Mouse (Mus musculus): ENCODE data around the gene Cse1l. TPM values are rescaled to one million over a fixed set of nuclear protein-coding genes. Genes with fewer than 3 reads are reported as not detected.

The Cse1l gene
- polyA plus RNA-seq, 1 experiment from 2014 or later, result 113 TPM

- Histone ChIP-seq H3K36me3 (ENCODE audit: control insufficient read depth, insufficient read depth, low read length) (peaks cover 98% of the 10 kb centered on the region), H3K4me1 (ENCODE audit: control insufficient read depth, insufficient read depth, low read length) (no peaks in the 10 kb centered on the region), H3K9ac (ENCODE audit: low read depth, low read length) (no peak overlapping the region), H3K4me3 (ENCODE audit: low read depth, low read length) (no peak overlapping the region), H3K27me3 (replicated peaks; ENCODE audit: control insufficient read depth, insufficient read depth, low read length) (no peaks in the 10 kb centered on the region), H3K9me3 (ENCODE audit: control insufficient read depth, low read length) (no peaks in the 10 kb centered on the region), H3K4me2 (ENCODE audit: low read depth, low read length) (no peak overlapping the region), H3K27ac (replicated peaks; ENCODE audit: low read depth, low read length) (no peak overlapping the region)
- peak; percentile 19 for DNase-seq (ENCODE audit: low spot score)
- peak; percentile 58; the same call in 1 of the 2 replicates for ATAC-seq (ENCODE audit: low read depth)
- 58% methylated on average over 4 of the region's 4 CpGs for WGBS
Measured at GRCm38 (mm10) chr2:166945456-166945855, 39.6 kb downstream of the Cse1l start.

GRCm38 (mm10) chr2:166948246-166948645 lies 42.4 kb downstream of the Cse1l start:
- no peak overlapping the region for H3K4me3 ChIP-seq (ENCODE audit: low read depth, low read length)
- 53% methylated on average over 1 of the region's 1 CpGs for WGBS
- peaks cover 98% of the 10 kb centered on the region for H3K36me3 ChIP-seq (ENCODE audit: control insufficient read depth, insufficient read depth, low read length)
- no peak overlapping the region for H3K9ac ChIP-seq (ENCODE audit: low read depth, low read length)
- DNase-seq (ENCODE audit: low spot score), result no peak
- H3K4me2 ChIP-seq (ENCODE audit: low read depth, low read length), result no peak overlapping the region
- H3K27ac ChIP-seq (replicated peaks; ENCODE audit: low read depth, low read length), result no peak overlapping the region
- no peaks in the 10 kb centered on the region for H3K27me3 ChIP-seq (replicated peaks; ENCODE audit: control insufficient read depth, insufficient read depth, low read length)
- ATAC-seq (ENCODE audit: low read depth), result no peak
- H3K9me3 ChIP-seq (ENCODE audit: control insufficient read depth, low read length), result no peaks in the 10 kb centered on the region
- no peaks in the 10 kb centered on the region for H3K4me1 ChIP-seq (ENCODE audit: control insufficient read depth, insufficient read depth, low read length)

- ATAC-seq (ENCODE audit: low read depth), result no peak
- no peak overlapping the region for H3K4me2 ChIP-seq (ENCODE audit: low read depth, low read length)
- H3K27ac ChIP-seq (replicated peaks; ENCODE audit: low read depth, low read length), result no peak overlapping the region
- no peaks in the 10 kb centered on the region for H3K9me3 ChIP-seq (ENCODE audit: control insufficient read depth, low read length)
- no peak for DNase-seq (ENCODE audit: low spot score)
- no peak overlapping the region for H3K4me3 ChIP-seq (ENCODE audit: low read depth, low read length)
- H3K9ac ChIP-seq (ENCODE audit: low read depth, low read length), result no peak overlapping the region
- WGBS, result 85% methylated on average over 10 of the region's 10 CpGs
- H3K4me1 ChIP-seq (ENCODE audit: control insufficient read depth, insufficient read depth, low read length), result no peaks in the 10 kb centered on the region
- H3K36me3 ChIP-seq (ENCODE audit: control insufficient read depth, insufficient read depth, low read length), result peaks cover 97% of the 10 kb centered on the region
- no peaks in the 10 kb centered on the region for H3K27me3 ChIP-seq (replicated peaks; ENCODE audit: control insufficient read depth, insufficient read depth, low read length)
Measured at GRCm38 (mm10) chr2:166948936-166949335, 43.1 kb downstream of the Cse1l start.

DNA sequence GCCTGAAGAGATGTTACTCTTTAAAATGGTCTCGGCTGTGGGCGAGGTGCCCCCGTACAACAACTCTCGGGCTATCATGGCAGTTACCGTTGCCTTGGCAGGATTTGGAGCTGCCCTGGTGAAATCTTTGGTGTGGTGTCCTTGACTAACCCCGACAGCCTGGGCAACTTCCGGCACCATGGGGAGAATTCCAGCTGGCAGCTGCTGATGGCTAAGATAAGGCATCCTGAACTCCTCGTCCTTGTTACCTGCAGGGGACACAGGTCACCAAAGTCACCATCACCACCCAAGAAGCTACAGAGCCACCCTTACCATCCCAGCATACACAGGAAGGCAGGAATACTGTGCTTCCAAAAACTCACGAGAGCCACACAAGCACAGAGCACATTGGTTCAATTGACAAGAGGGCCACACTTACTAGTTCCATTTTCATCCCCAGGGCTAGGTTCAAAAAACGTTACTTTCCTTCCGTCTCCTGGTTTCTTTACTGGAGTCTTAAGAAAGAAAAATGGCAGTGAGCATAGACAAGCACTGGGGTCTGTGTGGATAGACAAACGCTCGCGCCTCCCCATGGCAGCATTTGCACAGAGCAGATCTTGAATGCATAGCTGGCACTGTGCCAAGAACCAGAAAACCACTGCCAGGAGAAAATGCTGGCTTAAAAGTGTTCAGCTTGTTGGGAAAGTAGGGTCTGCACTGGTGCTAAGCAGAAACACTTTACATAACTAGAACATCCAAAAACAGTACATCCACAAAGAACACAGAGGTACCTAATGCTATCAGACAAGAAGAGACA lies 45.2 kb downstream of the Cse1l start:
- no peak overlapping the region for H3K4me2 ChIP-seq (ENCODE audit: low read depth, low read length)
- H3K9ac ChIP-seq (ENCODE audit: low read depth, low read length), result no peak overlapping the region
- H3K4me3 ChIP-seq (ENCODE audit: low read depth, low read length), result no peak overlapping the region
- peaks cover 99% of the 10 kb centered on the region for H3K36me3 ChIP-seq (ENCODE audit: control insufficient read depth, insufficient read depth, low read length)
- ATAC-seq (ENCODE audit: low read depth) (no peak), DNase-seq (ENCODE audit: low spot score) (peak; percentile 67)
- no peaks in the 10 kb centered on the region for H3K9me3 ChIP-seq (ENCODE audit: control insufficient read depth, low read length)
- no peaks in the 10 kb centered on the region for H3K27me3 ChIP-seq (replicated peaks; ENCODE audit: control insufficient read depth, insufficient read depth, low read length)
- H3K4me1 ChIP-seq (ENCODE audit: control insufficient read depth, insufficient read depth, low read length), result no peaks in the 10 kb centered on the region
- no peak overlapping the region; the same call in 1 of the 2 replicates for H3K27ac ChIP-seq (replicated peaks; ENCODE audit: low read depth, low read length)
- WGBS, result 68% methylated on average over 14 of the region's 14 CpGs

DNA sequence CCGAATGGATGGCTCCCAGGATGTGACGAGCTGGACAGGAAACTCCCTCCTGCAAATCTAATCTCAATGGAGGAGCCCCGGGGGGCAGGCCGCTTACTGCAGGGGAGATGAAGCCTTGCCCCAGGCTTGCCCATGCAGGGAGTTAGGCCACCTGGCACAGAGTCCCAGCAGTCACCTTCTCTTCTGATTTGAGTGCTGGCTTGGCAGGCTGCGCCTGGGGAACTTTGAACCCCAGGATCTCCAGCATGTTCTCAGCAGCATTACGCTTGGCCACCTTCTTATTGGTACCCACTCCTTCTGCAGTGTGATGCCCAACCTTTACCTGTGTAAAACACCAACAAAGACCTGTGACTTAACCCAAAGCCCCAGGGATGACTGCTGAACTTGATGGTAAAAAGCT lies 46.3 kb downstream of the Cse1l start:
- Histone ChIP-seq H3K27ac (replicated peaks; ENCODE audit: low read depth, low read length) (no peak overlapping the region), H3K36me3 (ENCODE audit: control insufficient read depth, insufficient read depth, low read length) (peaks cover 99% of the 10 kb centered on the region), H3K4me2 (ENCODE audit: low read depth, low read length) (no peak overlapping the region), H3K9ac (ENCODE audit: low read depth, low read length) (no peak overlapping the region), H3K4me1 (ENCODE audit: control insufficient read depth, insufficient read depth, low read length) (no peaks in the 10 kb centered on the region), H3K4me3 (ENCODE audit: low read depth, low read length) (no peak overlapping the region), H3K9me3 (ENCODE audit: control insufficient read depth, low read length) (no peaks in the 10 kb centered on the region), H3K27me3 (replicated peaks; ENCODE audit: control insufficient read depth, insufficient read depth, low read length) (no peaks in the 10 kb centered on the region)
- ATAC-seq (ENCODE audit: low read depth) (no peak), DNase-seq (ENCODE audit: low spot score) (no peak)
- WGBS, result 73% methylated on average over 6 of the region's 6 CpGs

- no peak overlapping the region for H3K4me2 ChIP-seq (ENCODE audit: low read depth, low read length)
- 52% methylated on average over 7 of the region's 7 CpGs for WGBS
- no peak overlapping the region for H3K9ac ChIP-seq (ENCODE audit: low read depth, low read length)
- H3K27me3 ChIP-seq (replicated peaks; ENCODE audit: control insufficient read depth, insufficient read depth, low read length), result no peaks in the 10 kb centered on the region
- ATAC-seq (ENCODE audit: low read depth), result no peak
- no peaks in the 10 kb centered on the region for H3K4me1 ChIP-seq (ENCODE audit: control insufficient read depth, insufficient read depth, low read length)
- DNase-seq (ENCODE audit: low spot score), result peak; percentile 64
- peaks cover 91% of the 10 kb centered on the region for H3K36me3 ChIP-seq (ENCODE audit: control insufficient read depth, insufficient read depth, low read length)
- H3K9me3 ChIP-seq (ENCODE audit: control insufficient read depth, low read length), result no peaks in the 10 kb centered on the region
- no peak overlapping the region for H3K4me3 ChIP-seq (ENCODE audit: low read depth, low read length)
- no peak overlapping the region for H3K27ac ChIP-seq (replicated peaks; ENCODE audit: low read depth, low read length)
Measured at GRCm38 (mm10) chr2:166956805-166957204, 51.0 kb downstream of the Cse1l start.

- Histone ChIP-seq H3K9ac (ENCODE audit: low read depth, low read length) (no peak overlapping the region), H3K4me2 (ENCODE audit: low read depth, low read length) (no peak overlapping the region), H3K4me1 (ENCODE audit: control insufficient read depth, insufficient read depth, low read length) (no peaks in the 10 kb centered on the region), H3K27ac (replicated peaks; ENCODE audit: low read depth, low read length) (no peak overlapping the region), H3K36me3 (ENCODE audit: control insufficient read depth, insufficient read depth, low read length) (peaks cover 62% of the 10 kb centered on the region), H3K4me3 (ENCODE audit: low read depth, low read length) (no peak overlapping the region), H3K9me3 (ENCODE audit: control insufficient read depth, low read length) (no peaks in the 10 kb centered on the region), H3K27me3 (replicated peaks; ENCODE audit: control insufficient read depth, insufficient read depth, low read length) (no peaks in the 10 kb centered on the region)
- ATAC-seq (ENCODE audit: low read depth) (no peak), DNase-seq (ENCODE audit: low spot score) (no peak)
- WGBS, result 91% methylated on average over 8 of the region's 8 CpGs
Measured at GRCm38 (mm10) chr2:166960648-166961330, 54.9 kb downstream of the Cse1l start.

GRCm38 (mm10) chr2:166963257-166963656 lies 57.4 kb downstream of the Cse1l start:
- Histone ChIP-seq H3K4me3 (ENCODE audit: low read depth, low read length) (no peak overlapping the region), H3K9ac (ENCODE audit: low read depth, low read length) (no peak overlapping the region), H3K9me3 (ENCODE audit: control insufficient read depth, low read length) (no peaks in the 10 kb centered on the region), H3K27me3 (replicated peaks; ENCODE audit: control insufficient read depth, insufficient read depth, low read length) (no peaks in the 10 kb centered on the region), H3K36me3 (ENCODE audit: control insufficient read depth, insufficient read depth, low read length) (peaks cover 37% of the 10 kb centered on the region), H3K27ac (replicated peaks; ENCODE audit: low read depth, low read length) (no peak overlapping the region), H3K4me2 (ENCODE audit: low read depth, low read length) (no peak overlapping the region), H3K4me1 (ENCODE audit: control insufficient read depth, insufficient read depth, low read length) (no peaks in the 10 kb centered on the region)
- ATAC-seq (ENCODE audit: low read depth), result no peak
- 69% methylated on average over 8 of the region's 8 CpGs for WGBS
- DNase-seq (ENCODE audit: low spot score), result no peak
